Mouse (Mus musculus): ENCODE measurements around the gene Esp23.
"Not testable (repeated sequence)": the region's sequence is repeated elsewhere in the genome, so short reads cannot be mapped to it uniquely, and the experiment has no call there.

Gene Esp23

DNA sequence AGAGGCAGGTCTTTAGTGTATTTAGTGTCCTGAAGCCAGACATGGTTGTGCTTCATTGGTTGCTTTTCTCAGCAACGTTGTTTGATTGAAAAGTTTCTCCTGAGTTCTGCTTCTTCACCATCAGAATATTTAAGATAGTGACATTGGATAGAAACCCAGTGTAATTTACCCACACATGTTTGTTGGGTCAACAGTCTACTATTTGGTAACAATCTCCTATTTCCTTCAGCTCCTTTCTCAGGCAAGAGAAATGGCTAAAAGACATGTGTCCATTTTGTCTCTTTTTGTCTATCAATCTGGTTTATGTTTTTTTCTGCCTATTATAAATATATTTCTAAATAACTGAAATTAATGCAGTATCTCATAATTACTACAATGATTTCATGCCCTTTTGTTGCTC is at the start of gene Esp23:
Gene Esp23, minus strand, starts transcription at position 101 of the 400 bp plus-strand sequence.
- DNase-seq (ENCODE audit: low spot score in 2 of 2) = no peak

DNA sequence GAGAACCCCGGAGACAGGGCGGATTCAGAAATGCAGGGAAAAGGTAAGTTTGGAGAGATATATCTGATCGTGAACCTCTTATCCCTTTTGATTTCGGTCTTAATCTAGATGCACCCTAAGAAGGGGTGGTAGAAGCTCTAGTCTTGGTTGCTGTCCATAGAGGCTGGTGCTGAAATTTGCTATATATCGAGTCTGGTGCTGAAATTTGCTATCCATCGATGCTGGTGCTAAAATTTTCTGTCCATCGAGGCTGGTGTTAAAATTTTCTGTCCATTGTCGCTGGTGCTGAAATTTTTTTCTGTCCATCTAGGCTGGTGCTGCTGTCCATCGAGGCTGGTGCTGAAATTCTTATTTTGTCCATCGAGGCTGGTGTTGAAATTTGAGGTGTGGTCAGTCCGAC is 30.3 kb upstream of the Esp23 start:
- not testable (repeated sequence) for DNase-seq (ENCODE audit: low spot score in 2 of 2)

- no peak for DNase-seq (ENCODE audit: low spot score in 2 of 2)
These were observed 18.2 kb upstream of the Esp23 start, which contains the start of gene Esp22 for GRCm38 (mm10) chr17:39095034-39095433. Gene Esp22, plus strand, starts transcription at chr17:39095334.

DNA sequence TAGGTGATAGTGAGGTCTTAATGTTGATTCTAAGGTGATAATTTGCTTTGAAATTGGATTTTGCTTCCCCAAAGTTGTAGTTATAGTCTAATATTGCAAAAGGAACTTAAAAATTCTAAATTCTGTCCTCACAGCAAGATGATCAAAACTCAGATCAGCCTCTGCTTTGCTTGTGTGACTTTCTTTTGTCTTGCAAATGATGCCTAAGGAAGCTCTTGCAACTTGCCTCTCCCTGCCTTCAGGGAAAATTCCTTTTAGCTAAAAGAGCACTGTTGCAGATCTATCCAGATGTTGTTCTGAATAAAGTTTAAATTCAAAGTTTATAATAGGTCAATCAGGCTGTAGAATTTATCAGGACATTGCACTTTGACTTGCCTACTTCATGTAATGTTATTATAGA is 13.2 kb downstream of the Esp23 start:
- no peak for DNase-seq (ENCODE audit: low spot score in 2 of 2)

DNA sequence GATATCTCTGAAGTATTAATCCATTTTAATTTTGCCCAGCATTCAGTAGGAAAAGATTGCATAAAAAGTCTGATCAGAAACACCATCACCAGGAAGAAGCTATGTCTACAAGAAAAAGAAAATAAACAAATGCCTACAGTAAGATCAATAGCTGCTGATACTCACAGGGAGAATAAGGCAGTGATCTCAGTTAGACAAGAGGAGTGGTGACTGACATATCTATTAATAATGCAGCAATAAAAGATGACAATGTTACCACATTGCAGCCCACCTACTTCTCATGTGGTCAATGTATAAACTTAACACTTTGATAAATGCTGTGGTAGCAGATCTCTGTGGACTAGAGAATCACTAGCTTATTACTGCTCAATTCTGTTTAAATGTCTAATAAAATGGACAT is 33.6 kb downstream of the Esp23 start, which contains the start of gene Gm21903:
Gene Gm21903, minus strand, starts transcription at position 101 of the 400 bp plus-strand sequence.
- DNase-seq (ENCODE audit: low spot score in 2 of 2) = no peak

- DNase-seq (ENCODE audit: low spot score in 2 of 2) = not testable (repeated sequence)
These were observed 40.4 kb downstream of the Esp23 start, which contains the start of gene Esp24 for GRCm38 (mm10) chr17:39036395-39036794. Gene Esp24, plus strand, starts transcription at chr17:39036695.
